Mouse (Mus musculus): ENCODE measurements around the gene Syn3. TPM values are rescaled to one million over a fixed set of nuclear protein-coding genes. Genes with fewer than 3 reads are reported as not detected.
"Not testable (repeated sequence)": the region's sequence is repeated elsewhere in the genome, so short reads cannot be mapped to it uniquely, and the experiment has no call there.

Gene Syn3
- polyA plus RNA-seq, 2 experiments = 1.9 to 2.0 TPM

- Histone ChIP-seq H3K9me3 (ENCODE audit: control insufficient read depth, low read length) (no peaks in the 10 kb centered on the region), H3K4me2 (replicated peaks; ENCODE audit: low read depth, low read length, severe bottlenecking) (no peak overlapping the region), H3K27ac (replicated peaks; ENCODE audit: low read depth, low read length) (no peak overlapping the region), H3K9ac (ENCODE audit: low read depth, low read length, severe bottlenecking) (no peak overlapping the region), H3K36me3 (ENCODE audit: control insufficient read depth, insufficient read depth, low read length) (peaks cover 23% of the 10 kb centered on the region), H3K27me3 (ENCODE audit: control insufficient read depth, insufficient read depth, low read length) (no peaks in the 10 kb centered on the region), H3K4me3 (replicated peaks; ENCODE audit: low read length) (no peak overlapping the region), H3K4me1 (ENCODE audit: control insufficient read depth, insufficient read depth, low read length) (peaks cover 11% of the 10 kb centered on the region)
- 78% methylated on average over 2 of the region's 2 CpGs for WGBS
- ATAC-seq (ENCODE audit: low FRiP score, low read depth) (no peak), DNase-seq (ENCODE audit: low spot score) (no peak)
- no peak for TF ChIP-seq POLR2A (IDR thresholded peaks at IDR 0.05; ENCODE audit: borderline replicate concordance, extremely low read depth, insufficient read depth, insufficient read length)
These were observed 464.5 kb downstream of the Syn3 start for GRCm38 (mm10) chr10:86034007-86034728.

GRCm38 (mm10) chr10:86032517-86032916 is 466.2 kb downstream of the Syn3 start:
- Histone ChIP-seq H3K27me3 (ENCODE audit: control insufficient read depth, insufficient read depth, low read length) (no peaks in the 10 kb centered on the region), H3K4me3 (replicated peaks; ENCODE audit: low read length) (no peak overlapping the region), H3K9ac (ENCODE audit: low read depth, low read length, severe bottlenecking) (no peak overlapping the region), H3K36me3 (ENCODE audit: control insufficient read depth, insufficient read depth, low read length) (peaks cover 22% of the 10 kb centered on the region), H3K4me2 (replicated peaks; ENCODE audit: low read depth, low read length, severe bottlenecking) (no peak overlapping the region), H3K9me3 (ENCODE audit: control insufficient read depth, low read length) (no peaks in the 10 kb centered on the region), H3K4me1 (ENCODE audit: control insufficient read depth, insufficient read depth, low read length) (peaks cover 11% of the 10 kb centered on the region), H3K27ac (replicated peaks; ENCODE audit: low read depth, low read length) (peak overlapping the region; percentile 72)
- no peak for TF ChIP-seq POLR2A (IDR thresholded peaks at IDR 0.05; ENCODE audit: borderline replicate concordance, extremely low read depth, insufficient read depth, insufficient read length)
- peak; percentile 86 for ATAC-seq (ENCODE audit: low FRiP score, low read depth)
- WGBS = 43% methylated on average over 3 of the region's 3 CpGs
- DNase-seq (ENCODE audit: low spot score) = peak; percentile 24

GRCm38 (mm10) chr10:86030743-86031142 is 468.0 kb downstream of the Syn3 start:
- H3K4me2 ChIP-seq (replicated peaks; ENCODE audit: low read depth, low read length, severe bottlenecking) = no peak overlapping the region
- ATAC-seq (ENCODE audit: low FRiP score, low read depth) (no peak), DNase-seq (ENCODE audit: low spot score) (no peak)
- TF ChIP-seq POLR2A (IDR thresholded peaks at IDR 0.05; ENCODE audit: borderline replicate concordance, extremely low read depth, insufficient read depth, insufficient read length) = no peak
- H3K4me3 ChIP-seq (replicated peaks; ENCODE audit: low read length) = no peak overlapping the region
- H3K27me3 ChIP-seq (ENCODE audit: control insufficient read depth, insufficient read depth, low read length) = no peaks in the 10 kb centered on the region
- peaks cover 22% of the 10 kb centered on the region for H3K36me3 ChIP-seq (ENCODE audit: control insufficient read depth, insufficient read depth, low read length)
- no peak overlapping the region for H3K27ac ChIP-seq (replicated peaks; ENCODE audit: low read depth, low read length)
- H3K4me1 ChIP-seq (ENCODE audit: control insufficient read depth, insufficient read depth, low read length) = peaks cover 11% of the 10 kb centered on the region
- 89% methylated on average over 7 of the region's 7 CpGs for WGBS
- no peak overlapping the region for H3K9ac ChIP-seq (ENCODE audit: low read depth, low read length, severe bottlenecking)
- H3K9me3 ChIP-seq (ENCODE audit: control insufficient read depth, low read length) = no peaks in the 10 kb centered on the region

- DNase-seq (ENCODE audit: low spot score); ATAC-seq (ENCODE audit: low FRiP score, low read depth); H3K27me3 ChIP-seq (ENCODE audit: control insufficient read depth, insufficient read depth, low read length); H3K27ac ChIP-seq (replicated peaks; ENCODE audit: low read depth, low read length); H3K9me3 ChIP-seq (ENCODE audit: control insufficient read depth, low read length); H3K4me2 ChIP-seq (replicated peaks; ENCODE audit: low read depth, low read length, severe bottlenecking); H3K4me3 ChIP-seq (replicated peaks; ENCODE audit: low read length); H3K4me1 ChIP-seq (ENCODE audit: control insufficient read depth, insufficient read depth, low read length); H3K9ac ChIP-seq (ENCODE audit: low read depth, low read length, severe bottlenecking): not testable (repeated sequence)
- H3K36me3 ChIP-seq (ENCODE audit: control insufficient read depth, insufficient read depth, low read length) = peaks cover 19% of the 10 kb centered on the region
- 50% methylated on average over 1 of the region's 1 CpGs for whole genome bisulfite sequencing
These were observed 471.9 kb downstream of the Syn3 start for GRCm38 (mm10) chr10:86026807-86027206.

GRCm38 (mm10) chr10:86026354-86026753 is 472.3 kb downstream of the Syn3 start:
- H3K9me3 ChIP-seq (ENCODE audit: control insufficient read depth, low read length) = no peaks in the 10 kb centered on the region
- no peak for ATAC-seq (ENCODE audit: low FRiP score, low read depth)
- 94% methylated on average over 3 of the region's 3 CpGs for WGBS

More at GRCm38 (mm10) chr10:86026354-86026753, 472.3 kb downstream of the Syn3 start:
- no peak overlapping the region for H3K4me3 ChIP-seq (replicated peaks; ENCODE audit: low read length)
- H3K36me3 ChIP-seq (ENCODE audit: control insufficient read depth, insufficient read depth, low read length) = peaks cover 17% of the 10 kb centered on the region
- no peak overlapping the region for H3K4me2 ChIP-seq (replicated peaks; ENCODE audit: low read depth, low read length, severe bottlenecking)
- no peaks in the 10 kb centered on the region for H3K27me3 ChIP-seq (ENCODE audit: control insufficient read depth, insufficient read depth, low read length)
- TF ChIP-seq POLR2A (IDR thresholded peaks at IDR 0.05; ENCODE audit: borderline replicate concordance, extremely low read depth, insufficient read depth, insufficient read length) = no peak
- no peak overlapping the region for H3K27ac ChIP-seq (replicated peaks; ENCODE audit: low read depth, low read length)
- DNase-seq (ENCODE audit: low spot score) = no peak
- no peaks in the 10 kb centered on the region for H3K4me1 ChIP-seq (ENCODE audit: control insufficient read depth, insufficient read depth, low read length)
- no peak overlapping the region for H3K9ac ChIP-seq (ENCODE audit: low read depth, low read length, severe bottlenecking)
